Mouse (Mus musculus) spleen, postnatal 14 days (tissue): ENCODE measurements around the gene Cacna1e.

Source experiments
- DNase-seq, 2 experiments: peaks; one replicate each; pipeline ENCODE4 v3.0.0; 2021 to 2022; ENCODE audit warnings: low spot score in 2 of 2

Cacna1e gene

DNA sequence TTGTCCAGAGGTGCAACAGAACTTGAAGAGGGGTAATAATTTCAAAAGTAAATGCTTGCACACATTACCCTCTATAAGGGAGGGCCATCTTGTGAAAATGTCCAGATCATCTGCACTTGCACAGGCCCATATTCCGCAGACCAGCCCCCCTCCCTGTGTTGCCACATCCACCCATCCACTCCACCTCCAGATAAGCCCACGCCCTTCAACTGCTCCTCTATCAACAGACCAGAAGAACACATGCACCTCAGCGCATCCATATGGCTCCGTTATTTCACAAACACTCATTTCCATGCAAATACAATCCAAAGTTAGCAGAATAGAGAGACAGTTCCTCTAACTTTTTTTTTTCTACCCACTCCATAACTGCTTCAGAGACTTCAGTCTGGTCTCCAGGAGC, 171.6 kb downstream of the Cacna1e start:
- DNase-seq, result no peak

- DNase-seq, result no peak
These were observed 176.6 kb downstream of the Cacna1e start for GRCm38 (mm10) chr1:154707584-154708290.

DNA sequence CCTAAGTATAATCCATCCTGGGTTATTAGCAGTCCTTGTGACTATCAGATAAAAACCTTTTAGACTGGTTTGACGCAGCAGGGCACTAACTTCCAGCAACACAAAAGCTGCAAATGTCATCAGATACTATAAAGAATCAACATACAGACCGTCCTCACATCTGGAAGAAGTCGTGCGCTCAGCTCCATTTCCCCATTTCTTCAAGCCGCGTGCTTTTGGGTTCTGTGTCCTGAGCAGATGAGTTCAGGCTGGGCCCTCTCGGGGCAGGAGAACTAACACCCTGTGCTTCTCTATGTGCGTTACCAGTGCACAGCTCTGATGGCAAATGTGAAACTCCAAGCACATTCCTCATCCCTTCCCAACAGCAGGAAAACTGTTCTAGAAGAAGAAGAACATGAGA, 177.3 kb downstream of the Cacna1e start:
- DNase-seq, result no peak

GRCm38 (mm10) chr1:154705882-154706565, 178.3 kb downstream of the Cacna1e start:
- no peak for DNase-seq

- DNase-seq, result no peak
These were observed 179.6 kb downstream of the Cacna1e start for GRCm38 (mm10) chr1:154704558-154705185.

DNA sequence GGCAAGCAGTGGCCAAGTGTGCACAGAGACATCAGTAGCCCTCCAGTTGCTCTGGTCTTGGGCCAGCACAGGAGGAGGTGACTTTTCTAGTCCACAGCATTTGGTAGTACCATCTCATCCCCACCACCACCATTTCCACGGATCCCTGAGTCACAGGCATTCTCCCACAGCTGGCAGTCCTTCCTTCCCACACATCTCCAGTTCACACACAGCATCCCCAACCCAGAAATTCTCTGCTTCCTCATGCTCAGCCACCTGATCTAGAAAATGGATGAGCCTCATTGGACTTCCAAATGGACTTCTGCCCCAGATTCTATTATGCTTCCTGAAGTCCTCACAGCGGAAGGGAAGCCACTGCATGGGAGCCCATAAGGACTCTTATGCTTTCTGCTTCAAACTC, 181.7 kb downstream of the Cacna1e start:
- no peak for DNase-seq

- DNase-seq, result no peak
These were observed 195.2 kb downstream of the Cacna1e start for GRCm38 (mm10) chr1:154688876-154689665.

- no peak for DNase-seq
These were observed 197.4 kb downstream of the Cacna1e start for GRCm38 (mm10) chr1:154686861-154687260.

DNA sequence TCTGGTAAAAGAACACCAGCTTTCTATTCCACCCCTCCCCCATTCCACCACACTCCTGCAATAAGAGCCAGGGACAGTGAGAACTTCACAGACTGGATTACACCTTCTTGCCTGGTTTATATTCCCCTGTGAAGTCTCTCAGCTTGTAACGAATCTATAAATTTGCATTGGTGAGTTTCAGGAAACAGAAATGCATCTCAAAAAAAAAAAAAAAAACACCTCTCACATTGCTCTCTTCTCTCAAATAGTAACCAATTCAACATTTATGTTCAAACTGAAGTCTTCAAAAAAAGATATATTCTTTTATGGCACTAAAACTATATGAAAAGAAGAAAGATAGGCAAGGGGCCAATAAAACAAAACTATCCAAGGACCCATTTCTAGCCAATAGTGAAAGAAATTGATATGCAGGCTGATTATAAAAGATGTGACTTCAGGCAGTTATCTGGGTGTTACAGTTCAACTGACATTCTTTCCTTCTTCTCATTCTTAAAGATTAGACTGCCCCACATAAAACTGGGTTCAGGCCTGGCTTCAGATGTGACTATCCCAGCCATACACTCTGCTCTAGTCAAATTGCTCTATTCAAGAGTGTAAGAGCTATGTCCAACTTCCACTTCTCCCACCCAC, 200.7 kb downstream of the Cacna1e start:
- DNase-seq, result no peak

DNA sequence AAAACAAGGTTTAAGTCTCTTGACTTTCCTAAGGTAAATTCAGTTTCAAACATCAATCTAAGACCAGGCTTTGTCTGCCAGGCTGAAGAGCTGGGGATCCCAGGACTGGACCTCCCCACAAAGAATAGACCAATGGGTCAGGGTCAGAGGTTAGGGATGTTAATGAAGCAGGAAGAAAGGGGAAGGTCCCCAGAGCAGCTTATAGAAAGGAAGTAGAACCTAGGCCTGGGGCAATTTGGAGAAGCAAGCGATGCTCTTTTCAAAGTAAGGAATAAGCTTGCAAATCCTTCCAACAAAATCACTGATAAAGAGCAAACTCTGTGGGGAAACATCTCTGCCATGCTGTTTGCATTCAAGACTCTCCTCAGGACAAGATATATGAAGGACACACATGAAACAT, 205.3 kb downstream of the Cacna1e start:
- no peak for DNase-seq

DNA sequence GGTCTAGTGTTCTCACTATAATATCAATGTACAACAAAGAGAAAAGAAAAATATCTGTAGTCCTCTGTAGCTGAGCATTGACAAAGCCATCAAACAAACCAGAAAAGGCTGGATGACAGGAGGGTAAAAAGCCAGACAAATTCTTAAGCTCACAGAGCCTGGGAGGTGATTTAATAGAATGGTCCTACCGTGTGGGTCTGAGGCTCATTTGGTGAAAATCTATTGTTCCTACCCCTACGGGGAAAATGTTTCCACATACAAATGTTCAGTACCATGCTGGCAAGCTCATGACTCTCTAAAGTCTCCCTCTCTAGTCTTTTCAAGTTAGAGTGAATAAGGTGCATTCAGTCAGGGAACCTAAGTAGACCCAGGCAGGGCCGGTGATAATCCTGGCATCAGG, 206.2 kb downstream of the Cacna1e start:
- no peak for DNase-seq

GRCm38 (mm10) chr1:154677677-154678076, 206.6 kb downstream of the Cacna1e start:
- DNase-seq, result no peak

DNA sequence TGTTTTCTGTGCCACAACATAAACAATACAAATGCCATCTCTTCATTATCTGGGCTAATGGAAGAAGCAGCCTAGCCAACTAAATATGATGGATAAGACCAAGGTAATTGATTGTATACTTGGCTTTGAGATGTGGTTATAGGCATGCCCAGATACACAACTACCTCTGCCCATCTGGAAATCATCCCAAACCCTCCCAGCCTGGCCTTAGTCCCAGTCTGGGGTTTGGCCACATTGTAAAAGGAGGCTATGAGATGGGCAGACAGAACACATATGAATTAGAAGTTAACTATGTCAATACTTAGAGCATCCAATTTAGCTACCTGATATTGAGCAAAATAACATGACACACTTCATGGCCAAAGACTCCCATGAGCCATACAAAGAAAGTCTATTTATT, 220.6 kb downstream of the Cacna1e start:
- no peak for DNase-seq

DNA sequence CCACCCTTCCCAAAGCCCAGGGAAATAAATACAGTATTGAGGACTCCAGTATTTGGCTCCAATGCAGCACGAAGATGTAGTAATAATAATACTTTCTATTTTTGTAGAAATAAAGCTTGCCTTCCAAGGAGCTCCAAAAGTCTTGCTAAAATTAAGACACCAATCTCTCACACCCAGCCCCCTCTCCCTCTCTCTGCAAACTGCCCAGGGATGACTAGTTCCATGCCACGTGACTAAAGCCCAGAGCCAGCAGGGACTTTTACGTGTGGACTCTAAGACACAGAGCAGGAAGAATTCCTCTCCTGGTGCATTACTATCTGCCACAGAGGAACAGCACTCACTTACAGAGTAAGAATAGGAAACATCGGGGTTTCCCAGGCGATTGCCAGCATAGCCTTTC, 222.3 kb downstream of the Cacna1e start:
- DNase-seq, result no peak

GRCm38 (mm10) chr1:154661221-154661864, 223.0 kb downstream of the Cacna1e start:
- no peak for DNase-seq

GRCm38 (mm10) chr1:154657366-154657765, 226.9 kb downstream of the Cacna1e start:
- DNase-seq, result no peak

DNA sequence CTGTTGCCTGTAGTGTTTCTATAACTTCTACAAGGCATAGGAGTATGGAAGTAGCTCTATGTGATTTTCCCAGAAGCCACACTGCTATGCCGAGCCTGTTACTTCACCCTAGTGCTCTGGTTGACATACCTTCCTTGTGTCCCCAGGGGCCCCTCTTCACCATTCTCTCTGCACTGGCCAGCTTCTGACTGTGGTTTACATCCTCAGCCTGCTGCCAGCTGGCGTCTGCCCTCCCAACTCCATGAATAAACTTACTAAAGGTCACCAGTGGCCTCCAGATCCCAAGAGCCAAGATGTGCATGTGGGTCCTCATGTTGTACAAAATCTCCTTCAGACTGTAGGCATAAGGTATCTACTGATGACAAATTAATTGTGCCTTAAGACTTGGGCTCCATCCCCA, 230.3 kb downstream of the Cacna1e start:
- DNase-seq, result no peak

DNA sequence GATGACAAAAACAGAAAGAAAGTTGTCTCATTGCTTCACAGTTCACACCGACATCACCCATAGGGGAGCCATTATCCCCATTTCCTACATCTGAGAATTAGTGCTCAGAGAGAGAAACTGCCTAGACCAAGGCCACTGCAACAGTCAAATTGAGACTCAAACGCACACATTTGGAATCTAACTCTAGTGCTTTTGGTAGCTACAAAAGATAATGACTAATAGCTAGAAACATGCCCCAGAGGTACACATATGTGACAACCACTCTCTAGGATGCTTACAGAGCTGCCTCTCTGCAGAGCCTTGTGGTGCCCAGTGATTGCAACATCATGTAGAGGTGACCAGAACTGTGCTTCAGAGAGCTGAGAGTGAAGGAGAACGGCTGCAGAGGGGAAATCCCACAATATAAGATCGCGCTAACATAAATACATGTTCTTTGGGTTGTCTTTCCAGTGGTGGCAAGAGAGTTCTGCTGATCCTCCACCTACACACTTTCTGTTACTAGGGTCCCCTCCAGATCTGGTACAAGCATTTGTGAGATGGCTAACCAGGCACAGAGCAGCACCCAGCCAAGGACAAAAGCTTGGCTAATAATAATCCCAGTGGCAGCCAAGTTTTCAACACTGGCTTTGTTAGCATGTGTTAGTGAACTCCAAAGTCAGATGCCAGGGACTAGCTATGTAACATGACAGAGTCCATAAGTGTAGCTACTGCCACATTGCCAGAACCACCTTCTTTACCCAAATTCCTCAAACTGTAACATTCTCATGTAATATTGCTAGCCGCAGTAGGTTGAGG, 237.9 kb downstream of the Cacna1e start:
- DNase-seq, result no peak

DNA sequence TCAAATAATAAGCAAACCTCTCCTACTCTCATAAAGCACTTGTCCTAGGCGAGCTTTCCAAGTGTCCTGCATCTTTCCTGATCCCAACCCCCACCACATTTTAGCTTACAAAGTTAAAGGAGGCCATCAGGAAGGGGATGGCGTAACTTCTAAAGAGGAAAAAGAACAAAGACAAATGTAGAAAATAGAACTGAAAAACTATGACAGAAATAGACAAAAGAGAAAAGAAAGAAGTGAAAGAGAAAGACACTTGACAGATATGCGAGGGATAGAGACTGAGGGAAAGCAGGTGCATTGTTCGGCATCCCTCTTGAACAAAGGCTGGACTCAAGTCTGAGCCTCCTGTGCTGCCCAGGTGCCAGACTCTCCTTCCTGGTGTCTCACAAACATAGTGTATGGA, 246.5 kb downstream of the Cacna1e start:
- no peak for DNase-seq

DNA sequence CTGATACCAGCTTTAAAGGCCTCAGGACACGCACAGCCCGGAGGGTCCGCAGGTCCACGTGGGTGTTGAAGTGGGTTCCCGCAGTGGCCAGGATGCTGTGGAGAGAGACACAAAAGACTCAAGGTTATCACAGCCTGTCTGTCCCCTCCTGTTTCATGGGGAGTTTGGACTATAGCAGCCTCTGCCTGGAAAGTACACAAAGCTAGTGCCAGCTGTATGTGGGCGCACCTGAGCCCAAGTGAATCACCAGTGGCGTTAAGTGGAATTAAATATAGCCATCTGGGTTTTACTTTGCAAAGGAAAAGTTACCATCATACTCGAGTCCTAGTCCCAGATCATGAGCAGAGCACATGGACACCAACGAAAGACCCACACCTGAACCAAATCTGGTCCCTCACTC, 248.5 kb downstream of the Cacna1e start:
- DNase-seq, result no peak
